Mouse (Mus musculus): Measurements from ENCODE around the gene Ube2l3. TPM values are rescaled to one million over a fixed set of nuclear protein-coding genes. Genes with fewer than 3 reads are reported as not detected.
"Not testable (repeated sequence)": the region's sequence is repeated elsewhere in the genome, so short reads cannot be mapped to it uniquely, and the experiment has no call there.

Gene Ube2l3
- total and polyA plus RNA-seq, 2 experiments from 2014 or later = 127 to 330 TPM

- no peak overlapping the region for H3K4me3 ChIP-seq (ENCODE audit: low read depth, low read length)
- DNase-seq (no peak), ATAC-seq (no peak)
- H3K36me3 ChIP-seq (ENCODE audit: insufficient read depth) = peaks cover 16% of the 10 kb centered on the region
- WGBS = 97% methylated on average over 1 of the region's 1 CpGs
- H3K27me3 ChIP-seq (ENCODE audit: insufficient read depth, low read length) = no peaks in the 10 kb centered on the region
- no peak for TF ChIP-seq CTCF (IDR thresholded peaks at IDR 0.05; ENCODE audit: low read depth)
- H3K4me1 ChIP-seq (ENCODE audit: insufficient read depth) = no peaks in the 10 kb centered on the region
- no peaks in the 10 kb centered on the region for H3K9me3 ChIP-seq (ENCODE audit: low read length)
- no peak overlapping the region for H3K4me2 ChIP-seq (ENCODE audit: low read depth)
- H3K9ac ChIP-seq = no peak overlapping the region
- no peak overlapping the region for H3K27ac ChIP-seq (ENCODE audit: low read depth, low read length)
Measured at GRCm38 (mm10) chr16:17177623-17178170, 24.8 kb downstream of the Ube2l3 start.

GRCm38 (mm10) chr16:17175765-17176164 is 26.7 kb downstream of the Ube2l3 start:
- 96% methylated on average over 2 of the region's 2 CpGs for WGBS
- no peak for TF ChIP-seq CTCF (IDR thresholded peaks at IDR 0.05; ENCODE audit: low read depth)
- Histone ChIP-seq H3K27me3 (ENCODE audit: insufficient read depth, low read length) (no peaks in the 10 kb centered on the region), H3K27ac (ENCODE audit: low read depth, low read length) (no peak overlapping the region), H3K4me3 (ENCODE audit: low read depth, low read length) (no peak overlapping the region), H3K4me1 (ENCODE audit: insufficient read depth) (no peaks in the 10 kb centered on the region), H3K36me3 (ENCODE audit: insufficient read depth) (peaks cover 21% of the 10 kb centered on the region), H3K9me3 (ENCODE audit: low read length) (no peaks in the 10 kb centered on the region), H3K4me2 (ENCODE audit: low read depth) (no peak overlapping the region), H3K9ac (no peak overlapping the region)
- ATAC-seq = no peak
- no peak for DNase-seq

GRCm38 (mm10) chr16:17168049-17168448 is 34.4 kb downstream of the Ube2l3 start:
- H3K4me3 ChIP-seq (ENCODE audit: low read depth, low read length) = no peak overlapping the region
- H3K4me2 ChIP-seq (ENCODE audit: low read depth) = no peak overlapping the region
- no peak for TF ChIP-seq CTCF (IDR thresholded peaks at IDR 0.05; ENCODE audit: low read depth)
- WGBS = 89% methylated on average over 5 of the region's 5 CpGs
- no peaks in the 10 kb centered on the region for H3K9me3 ChIP-seq (ENCODE audit: low read length)
- ATAC-seq (no peak), DNase-seq (no peak)
- H3K4me1 ChIP-seq (ENCODE audit: insufficient read depth) = no peaks in the 10 kb centered on the region
- no peak overlapping the region for H3K27ac ChIP-seq (ENCODE audit: low read depth, low read length)
- peaks cover 30% of the 10 kb centered on the region for H3K36me3 ChIP-seq (ENCODE audit: insufficient read depth)
- no peaks in the 10 kb centered on the region for H3K27me3 ChIP-seq (ENCODE audit: insufficient read depth, low read length)
- no peak overlapping the region for H3K9ac ChIP-seq

- Histone ChIP-seq H3K4me1 (ENCODE audit: insufficient read depth) (no peaks in the 10 kb centered on the region), H3K27ac (ENCODE audit: low read depth, low read length) (no peak overlapping the region), H3K9me3 (ENCODE audit: low read length) (no peaks in the 10 kb centered on the region), H3K4me2 (ENCODE audit: low read depth) (no peak overlapping the region), H3K36me3 (ENCODE audit: insufficient read depth) (peaks cover 22% of the 10 kb centered on the region), H3K27me3 (ENCODE audit: insufficient read depth, low read length) (no peaks in the 10 kb centered on the region), H3K9ac (no peak overlapping the region), H3K4me3 (ENCODE audit: low read depth, low read length) (no peak overlapping the region)
- no peak for TF ChIP-seq CTCF (IDR thresholded peaks at IDR 0.05; ENCODE audit: low read depth)
- DNase-seq = no peak
- no peak for ATAC-seq
Measured at GRCm38 (mm10) chr16:17167179-17167578, 35.3 kb downstream of the Ube2l3 start.

- not testable (repeated sequence) for H3K9me3 ChIP-seq (ENCODE audit: low read length); H3K4me1 ChIP-seq (ENCODE audit: insufficient read depth); H3K4me3 ChIP-seq (ENCODE audit: low read depth, low read length); ATAC-seq; H3K9ac ChIP-seq; H3K27ac ChIP-seq (ENCODE audit: low read depth, low read length); DNase-seq; H3K4me2 ChIP-seq (ENCODE audit: low read depth); H3K27me3 ChIP-seq (ENCODE audit: insufficient read depth, low read length)
- peaks cover 22% of the 10 kb centered on the region for H3K36me3 ChIP-seq (ENCODE audit: insufficient read depth)
- WGBS = 94% methylated on average over 1 of the region's 1 CpGs
Measured at GRCm38 (mm10) chr16:17165478-17165877, 37.0 kb downstream of the Ube2l3 start.

- WGBS = 91% methylated on average over 2 of the region's 2 CpGs
- no peak for ATAC-seq
- no peak overlapping the region for H3K4me2 ChIP-seq (ENCODE audit: low read depth)
Measured at GRCm38 (mm10) chr16:17154346-17154745, 48.1 kb downstream of the Ube2l3 start.

GRCm38 (mm10) chr16:17151874-17152273 is 50.6 kb downstream of the Ube2l3 start:
- Histone ChIP-seq H3K9me3 (ENCODE audit: low read length) (no peaks in the 10 kb centered on the region), H3K27ac (ENCODE audit: low read depth, low read length) (no peak overlapping the region), H3K4me2 (ENCODE audit: low read depth) (no peak overlapping the region), H3K4me3 (ENCODE audit: low read depth, low read length) (no peak overlapping the region), H3K27me3 (ENCODE audit: insufficient read depth, low read length) (no peaks in the 10 kb centered on the region), H3K36me3 (ENCODE audit: insufficient read depth) (peaks cover 40% of the 10 kb centered on the region), H3K4me1 (ENCODE audit: insufficient read depth) (0 out of 2 replicates have a peak, but pooled peaks cover 7% of the 10 kb centered on the region), H3K9ac (no peak overlapping the region)
- no peak for ATAC-seq
- WGBS = 96% methylated on average over 4 of the region's 4 CpGs
- DNase-seq = no peak
- no peak for TF ChIP-seq CTCF (IDR thresholded peaks at IDR 0.05; ENCODE audit: low read depth)

More at GRCm38 (mm10) chr16:17154346-17154745, 48.1 kb downstream of the Ube2l3 start:
- peaks cover 56% of the 10 kb centered on the region for H3K36me3 ChIP-seq (ENCODE audit: insufficient read depth)
- H3K4me1 ChIP-seq (ENCODE audit: insufficient read depth) = no peaks in the 10 kb centered on the region
- no peaks in the 10 kb centered on the region for H3K27me3 ChIP-seq (ENCODE audit: insufficient read depth, low read length)
- H3K27ac ChIP-seq (ENCODE audit: low read depth, low read length) = no peak overlapping the region
- H3K9ac ChIP-seq = no peak overlapping the region
- DNase-seq = no peak
- no peak for TF ChIP-seq CTCF (IDR thresholded peaks at IDR 0.05; ENCODE audit: low read depth)
- H3K9me3 ChIP-seq (ENCODE audit: low read length) = no peaks in the 10 kb centered on the region
- H3K4me3 ChIP-seq (ENCODE audit: low read depth, low read length) = no peak overlapping the region
